Mouse (Mus musculus): Measurements from ENCODE around the gene Shisal2a.

- TF ChIP-seq CTCF (conservative IDR thresholded peaks at IDR 0.05; ENCODE audit: low read length) (no peak), NANOG (IDR thresholded peaks at IDR 0.05; ENCODE audit: borderline replicate concordance, low read length) (no peak), POU5F1 (IDR thresholded peaks at IDR 0.05; ENCODE audit: borderline replicate concordance, low read length) (no peak)
These were observed 20.6 kb downstream of the Shisal2a start for GRCm38 (mm10) chr4:108362321-108363261.

Data from E14TG2a.4 (cell line).